Mouse (Mus musculus) stomach, embryonic 14.5 days (tissue): ENCODE results near the gene Cd302. TPM values are rescaled to one million over a fixed set of nuclear protein-coding genes. Genes with fewer than 3 reads are reported as not detected.

Experiments
- polyA plus RNA-seq: library from polyadenylated mRNA; unstranded; fragments of >200 nt; fragmentation: Nextera tagmentation; extraction: Ambion mirVana; gene quantifications from 2 replicates; pipeline ENCODE4 v1.2.1, GENCODE M21; 2014

The Cd302 gene
- polyA plus RNA-seq, 1 experiment from 2014 or later, result 47.5 TPM

Other genes with a start within 250 kb of the Cd302 start
- gene Baz2b, start 74.6 kb downstream of the Cd302 start, polyA plus RNA-seq, result 70.1 and 80.0 TPM in 2 replicates
- gene March7, start 74.6 kb downstream of the Cd302 start, polyA plus RNA-seq, result 79.3 and 87.8 TPM in 2 replicates
- 1.0 and 1.5 TPM in 2 replicates for gene Ly75, start 98.8 kb upstream of the Cd302 start, polyA plus RNA-seq